Mouse (Mus musculus) lung, embryonic 14.5 days (tissue): ENCODE measurements around the gene Gm26992. TPM values are rescaled to one million over a fixed set of nuclear protein-coding genes. Genes with fewer than 3 reads are reported as not detected.
A peak's percentile ranks its signal among the peaks of the same experiment; 100 is the strongest.

ENCODE experiments used
- ATAC-seq: fragments of 200-750 bp; cut with Nextera tagmentation; 2 replicates; pipeline ENCODE4 v1.8.0; 2017; ENCODE audit warnings: mild to moderate bottlenecking, moderate TSS enrichment, moderate library complexity; ENCODE audit not compliant: insufficient read depth
- DNase-seq: peaks from one replicate; pipeline ENCODE4 v3.0.0-alpha.2; 2015
- H3K27ac ChIP-seq: fragments of 300-500 bp; sonication (generic); 2 replicates; pipeline ENCODE4 v1.5.1; 2014; ENCODE audit warnings: low read depth, mild to moderate bottlenecking, moderate library complexity
- H3K27me3 ChIP-seq: fragments of 300-500 bp; sonication (generic); 2 replicates; pipeline ENCODE4 v1.6.1; 2014; ENCODE audit warnings: low read length, control low read depth; ENCODE audit not compliant: insufficient read depth
- H3K36me3 ChIP-seq: fragments of 300-500 bp; sonication (generic); 2 replicates; pipeline ENCODE4 v1.6.1; 2014; ENCODE audit warnings: control low read depth; ENCODE audit not compliant: insufficient read depth
- H3K4me1 ChIP-seq: fragments of 300-500 bp; sonication (generic); 2 replicates; pipeline ENCODE4 v1.6.1; 2014; ENCODE audit warnings: antibody characterized with exemption, control low read depth; ENCODE audit not compliant: insufficient read depth
- H3K4me2 ChIP-seq: fragments of 300-500 bp; sonication (generic); 2 replicates; pipeline ENCODE4 v1.6.1; 2014; ENCODE audit warnings: mild to moderate bottlenecking
- H3K4me3 ChIP-seq: fragments of 300-500 bp; sonication (generic); 2 replicates; pipeline ENCODE4 v1.5.1; 2014; ENCODE audit warnings: low read depth, low read length
- H3K9ac ChIP-seq: fragments of 300-500 bp; sonication (generic); 2 replicates; pipeline ENCODE4 v1.6.1; 2014
- H3K9me3 ChIP-seq: fragments of 300-500 bp; sonication (generic); 2 replicates; pipeline ENCODE4 v1.6.1; 2016; ENCODE audit warnings: low read depth, low read length, control low read depth
- CTCF ChIP-seq: IDR thresholded peaks from 2 replicates; pipeline ENCODE4 v1.5.1; 2016; ENCODE audit warnings: antibody characterized with exemption, low read depth
- WGBS: fragments of 180-500 bp; shearing (Covaris S2); extraction: QIAGEN DNeasy Blood & Tissue Kit; methylation state at CpG from one replicate; pipeline ENCODE4 v1.1.7; 2014; 5-methylcytosine and 5-hydroxymethylcytosine counted together
- polyA plus RNA-seq: library from polyadenylated mRNA; unstranded; fragments of >200 nt; fragmentation: Nextera tagmentation; extraction: Ambion mirVana; gene quantifications from 2 replicates; pipeline ENCODE4 v1.2.1, GENCODE M21; 2014

Gm26992 gene
- polyA plus RNA-seq, 1 experiment from 2014 or later = not detected

GRCm38 (mm10) chrX:103452815-103453214 is 31.0 kb downstream of the Gm26992 start:
- H3K27me3 ChIP-seq = peaks cover 5% of the 10 kb centered on the region
- H3K36me3 ChIP-seq = no peaks in the 10 kb centered on the region
- no peak overlapping the region for H3K27ac ChIP-seq
- 68% methylated on average over 6 of the region's 6 CpGs for WGBS
- ATAC-seq (no peak), DNase-seq (no peak)
- H3K9me3 ChIP-seq = peaks cover 7% of the 10 kb centered on the region; the same call in 1 of the 2 replicates
- no peak overlapping the region for H3K9ac ChIP-seq
- H3K4me3 ChIP-seq = no peak overlapping the region
- no peaks in the 10 kb centered on the region for H3K4me1 ChIP-seq
- H3K4me2 ChIP-seq = no peak overlapping the region
- no peak for TF ChIP-seq CTCF

GRCm38 (mm10) chrX:103460056-103460455 is 38.2 kb downstream of the Gm26992 start:
- DNase-seq = peak; percentile 17
- H3K4me1 ChIP-seq = no peaks in the 10 kb centered on the region

GRCm38 (mm10) chrX:103468998-103469397 is 47.2 kb downstream of the Gm26992 start:
- no peak for DNase-seq
- H3K9me3 ChIP-seq = no peaks in the 10 kb centered on the region
- no peak overlapping the region for H3K9ac ChIP-seq
- WGBS = 74% methylated on average over 2 of the region's 2 CpGs
- no peak overlapping the region for H3K4me3 ChIP-seq
- no peak overlapping the region for H3K4me2 ChIP-seq
- peak; percentile 25; the same call in 1 of the 2 replicates for TF ChIP-seq CTCF
- no peaks in the 10 kb centered on the region for H3K36me3 ChIP-seq
- ATAC-seq = no peak
- H3K4me1 ChIP-seq = no peaks in the 10 kb centered on the region
- no peak overlapping the region for H3K27ac ChIP-seq
- H3K27me3 ChIP-seq = no peaks in the 10 kb centered on the region

More at GRCm38 (mm10) chrX:103460056-103460455, 38.2 kb downstream of the Gm26992 start:
- H3K9me3 ChIP-seq = no peaks in the 10 kb centered on the region
- H3K4me3 ChIP-seq = no peak overlapping the region
- H3K4me2 ChIP-seq = no peak overlapping the region
- no peaks in the 10 kb centered on the region for H3K36me3 ChIP-seq
- no peak overlapping the region for H3K27ac ChIP-seq
- no peak overlapping the region for H3K9ac ChIP-seq
- peak; percentile 48 for TF ChIP-seq CTCF
- 58% methylated on average over 5 of the region's 5 CpGs for WGBS
- no peaks in the 10 kb centered on the region for H3K27me3 ChIP-seq
- ATAC-seq = no peak

GRCm38 (mm10) chrX:103472346-103472745 is 50.5 kb downstream of the Gm26992 start:
- no peak for DNase-seq
- Histone ChIP-seq H3K36me3 (no peaks in the 10 kb centered on the region), H3K27ac (no peak overlapping the region), H3K27me3 (no peaks in the 10 kb centered on the region), H3K9me3 (no peaks in the 10 kb centered on the region), H3K4me3 (no peak overlapping the region), H3K4me2 (no peak overlapping the region), H3K9ac (no peak overlapping the region), H3K4me1 (no peaks in the 10 kb centered on the region)
- 64% methylated on average over 3 of the region's 3 CpGs for WGBS
- no peak for TF ChIP-seq CTCF
- no peak for ATAC-seq

- TF ChIP-seq CTCF = peak; percentile 76
- H3K27ac ChIP-seq = no peak overlapping the region
- no peaks in the 10 kb centered on the region for H3K4me1 ChIP-seq
- no peaks in the 10 kb centered on the region for H3K36me3 ChIP-seq
- no peak overlapping the region; the same call in 1 of the 2 replicates for H3K4me2 ChIP-seq
- ATAC-seq = peak; percentile 64
- peak; percentile 83 for DNase-seq
- H3K4me3 ChIP-seq = no peak overlapping the region
- H3K9me3 ChIP-seq = no peaks in the 10 kb centered on the region
- H3K9ac ChIP-seq = no peak overlapping the region
- WGBS = 0% methylated on average over 3 of the region's 3 CpGs
- no peaks in the 10 kb centered on the region for H3K27me3 ChIP-seq
Observed at GRCm38 (mm10) chrX:103477507-103477906, 55.7 kb downstream of the Gm26992 start.

- 78% methylated on average over 32 of the region's 32 CpGs for WGBS
- no peaks in the 10 kb centered on the region for H3K27me3 ChIP-seq
- peak overlapping the region; percentile 31 for H3K4me2 ChIP-seq
- no peaks in the 10 kb centered on the region for H3K9me3 ChIP-seq
- no peaks in the 10 kb centered on the region for H3K4me1 ChIP-seq
- peak overlapping the region; percentile 39 for H3K4me3 ChIP-seq
- peak; percentile 41 for TF ChIP-seq CTCF
- peak; percentile 70 for DNase-seq
- H3K36me3 ChIP-seq = no peaks in the 10 kb centered on the region
- H3K9ac ChIP-seq = peak overlapping the region; percentile 53
- H3K27ac ChIP-seq = peak overlapping the region; percentile 74; the same call in 1 of the 2 replicates
- peak; percentile 78 for ATAC-seq
Observed at GRCm38 (mm10) chrX:103481243-103482096, 59.7 kb downstream of the Gm26992 start.

GRCm38 (mm10) chrX:103482097-103482451 is 60.3 kb downstream of the Gm26992 start:
- ATAC-seq = peak; percentile 5; the same call in 1 of the 2 replicates
- WGBS = 79% methylated on average over 24 of the region's 24 CpGs
- peak overlapping the region; percentile 39 for H3K4me3 ChIP-seq

More at GRCm38 (mm10) chrX:103482097-103482451, 60.3 kb downstream of the Gm26992 start:
- H3K4me1 ChIP-seq = no peaks in the 10 kb centered on the region
- peak overlapping the region; percentile 53 for H3K9ac ChIP-seq
- peak overlapping the region; percentile 74 for H3K27ac ChIP-seq
- no peaks in the 10 kb centered on the region for H3K36me3 ChIP-seq
- DNase-seq = no peak
- no peak for TF ChIP-seq CTCF
- no peaks in the 10 kb centered on the region for H3K27me3 ChIP-seq
- H3K4me2 ChIP-seq = no peak overlapping the region; the same call in 1 of the 2 replicates
- no peaks in the 10 kb centered on the region for H3K9me3 ChIP-seq
